Mouse (Mus musculus) embryonic fibroblast, embryonic 13.5 days (primary cell): Measurements from ENCODE around the gene Notch3.

Experiments used
- CTCF ChIP-seq: IDR thresholded peaks from 2 replicates; pipeline ENCODE4 v1.5.1; 2011; ENCODE audit warnings: mild to moderate bottlenecking, control low read depth, low read length, moderate library complexity, borderline replicate concordance; ENCODE audit not compliant: insufficient read depth
- POLR2A ChIP-seq: IDR thresholded peaks from 2 replicates; pipeline ENCODE4 v1.6.1; 2011; ENCODE audit warnings: low read depth, mild to moderate bottlenecking, control low read depth, low read length, moderate library complexity

GRCm38 (mm10) chr17:32209144-32209543, 42.5 kb upstream of the Notch3 start:
- TF ChIP-seq CTCF, result no peak
- TF ChIP-seq POLR2A, result no peak
